Mouse (Mus musculus) heart, adult 2 months (tissue): Measurements from ENCODE around the gene Slc6a2.

Source experiments
- CTCF ChIP-seq: fragments of 200-600 bp; IDR thresholded peaks from 2 replicates; pipeline ENCODE4 v1.8.1; 2022; ENCODE audit warnings: antibody characterized with exemption, mild to moderate bottlenecking, moderate library complexity
- EP300 ChIP-seq: fragments of 200-500 bp; IDR thresholded peaks from 2 replicates; pipeline ENCODE4 v1.6.1; 2011; ENCODE audit warnings: low read depth, low read length, control low read depth; ENCODE audit not compliant: insufficient read depth
- POLR2A ChIP-seq: fragments of 200-500 bp; IDR thresholded peaks from 2 replicates; pipeline ENCODE4 v1.6.1; 2011; ENCODE audit warnings: mild to moderate bottlenecking, low read depth, low read length, control low read depth; ENCODE audit not compliant: insufficient read depth

GRCm38 (mm10) chr8:93040256-93040655, 80.4 kb downstream of the Slc6a2 start:
- TF ChIP-seq CTCF (no peak), EP300 (no peak), POLR2A (no peak)
